12 mouse cellular contexts compared by ENCODE assay signal in genomic region chr2:106870886-106871285, GRCm38 (mm10).
"Had no signal": no experiment of that assay in that cellular context is flagged by ENCODE, and none has a peak within 500 bp of the region (broad histone marks: within the 10 kb centered on the region; RNA-seq: fewer than 3 reads in every experiment).

No protein-coding gene starts in this region.

- DNase-seq: left cerebral cortex, postnatal 4 days; liver; liver, embryonic 13.5 days; liver, postnatal 0 days; lung, adult 18-20 months; lung, adult 2 months; lung, embryonic 14.5 days; lung, postnatal 10 days; lung, postnatal 14 days; lung, postnatal 36 days; lung, postnatal 4 days; midbrain, embryonic 14.5 days had no signal
